Mouse (Mus musculus) MEL (cell line): ENCODE data around the gene Fndc5.

Source experiments
- CTCF ChIP-seq, 3 experiments: IDR thresholded peaks in 2 of 3; conservative IDR thresholded peaks in 1 of 3; 2 replicates each; pipeline ENCODE4 v1.5.1; 2011 to 2012; ENCODE audit warnings: low read length in 3 of 3, low read depth in 2 of 3, mild to moderate bottlenecking in 2 of 3, improper control_type of control experiment in 1 of 3, inconsistent platforms in 1 of 3, mixed read lengths in 1 of 3, moderate library complexity in 1 of 3; ENCODE audit not compliant: control insufficient read depth in 1 of 3, insufficient read depth in 1 of 3, poor library complexity in 1 of 3, severe bottlenecking in 1 of 3
- E2F4 ChIP-seq: IDR thresholded peaks from 2 replicates; pipeline ENCODE4 v1.6.1; 2011; ENCODE audit warnings: low read depth, low read length, improper control_type of control experiment, borderline replicate concordance
- EP300 ChIP-seq, 2 experiments: IDR thresholded peaks; 2 replicates each; pipeline ENCODE4 v1.6.1; 2011; ENCODE audit warnings: improper control_type of control experiment in 2 of 2, low read length in 2 of 2, low read depth in 1 of 2, mild to moderate bottlenecking in 1 of 2
- ETS1 ChIP-seq: IDR thresholded peaks from 2 replicates; pipeline ENCODE4 v1.6.1; 2012; ENCODE audit warnings: low read depth, mild to moderate bottlenecking, inconsistent platforms, low read length, improper control_type of control experiment, moderate library complexity
- MAZ ChIP-seq: IDR thresholded peaks from 2 replicates; pipeline ENCODE4 v1.6.1; 2012; ENCODE audit warnings: low read depth, mild to moderate bottlenecking, inconsistent platforms, low read length, improper control_type of control experiment
- MYB ChIP-seq: IDR thresholded peaks from 2 replicates; pipeline ENCODE4 v1.6.1; 2011; ENCODE audit warnings: mild to moderate bottlenecking, low read depth, low read length, improper control_type of control experiment
- NELFE ChIP-seq: IDR thresholded peaks from 2 replicates; pipeline ENCODE4 v1.6.1; 2011; ENCODE audit warnings: low read depth, low read length, improper control_type of control experiment
- POLR2A ChIP-seq, 2 experiments: IDR thresholded peaks; 2 replicates each; pipeline ENCODE4 v1.6.1; 2011 to 2012; ENCODE audit warnings: low read length in 2 of 2, mild to moderate bottlenecking in 2 of 2, control low read depth in 1 of 2, improper control_type of control experiment in 1 of 2, low read depth in 1 of 2, moderate library complexity in 1 of 2; ENCODE audit not compliant: control insufficient read depth in 1 of 2, insufficient read depth in 1 of 2, poor library complexity in 1 of 2
- USF2 ChIP-seq, 2 experiments: IDR thresholded peaks; 2 replicates each; pipeline ENCODE4 v1.6.1; 2011 to 2012; ENCODE audit warnings: improper control_type of control experiment in 2 of 2, low read length in 2 of 2, borderline replicate concordance in 1 of 2, inconsistent platforms in 1 of 2, low read depth in 1 of 2, mild to moderate bottlenecking in 1 of 2; ENCODE audit not compliant: insufficient read depth in 1 of 2
- ZKSCAN1 ChIP-seq: IDR thresholded peaks from 2 replicates; pipeline ENCODE4 v1.6.1; 2012; ENCODE audit warnings: low read depth, mild to moderate bottlenecking, inconsistent platforms, low read length, improper control_type of control experiment, moderate library complexity
- ZNF384 ChIP-seq: IDR thresholded peaks from 2 replicates; pipeline ENCODE4 v1.6.1; 2012; ENCODE audit warnings: low read depth, mild to moderate bottlenecking, inconsistent platforms, low read length, improper control_type of control experiment

- TF ChIP-seq ETS1 = no peak
- no peak for TF ChIP-seq POLR2A (IDR thresholded peaks at IDR 0.05; ENCODE audit: control insufficient read depth in 1 of 2, insufficient read depth in 1 of 2, low read depth in 1 of 2, low read length in 2 of 2, poor library complexity in 1 of 2)
- no peak for TF ChIP-seq USF2 (IDR thresholded peaks at IDR 0.05; ENCODE audit: borderline replicate concordance in 1 of 2, insufficient read depth in 1 of 2, low read depth in 1 of 2, low read length in 2 of 2)
- TF ChIP-seq E2F4 = no peak
- no peak for TF ChIP-seq CTCF (IDR thresholded peaks at IDR 0.05 in 2 of 3, conservative IDR thresholded peaks at IDR 0.05 in 1 of 3; ENCODE audit: control insufficient read depth in 1 of 3, insufficient read depth in 1 of 3, low read depth in 2 of 3, low read length in 3 of 3, poor library complexity in 1 of 3, severe bottlenecking in 1 of 3)
- TF ChIP-seq MYB = no peak
- TF ChIP-seq EP300 (IDR thresholded peaks at IDR 0.05; ENCODE audit: low read depth in 1 of 2, low read length in 2 of 2) = no peak
- TF ChIP-seq ZKSCAN1 = no peak
- TF ChIP-seq ZNF384 = no peak
- TF ChIP-seq MAZ = no peak
- no peak for TF ChIP-seq NELFE
Observed at GRCm38 (mm10) chr4:129136189-129136578, 615 bp upstream of the Fndc5 start.
